Mouse (Mus musculus): Measurements from ENCODE around the gene Zbtb42.

Zbtb42 gene

DNA sequence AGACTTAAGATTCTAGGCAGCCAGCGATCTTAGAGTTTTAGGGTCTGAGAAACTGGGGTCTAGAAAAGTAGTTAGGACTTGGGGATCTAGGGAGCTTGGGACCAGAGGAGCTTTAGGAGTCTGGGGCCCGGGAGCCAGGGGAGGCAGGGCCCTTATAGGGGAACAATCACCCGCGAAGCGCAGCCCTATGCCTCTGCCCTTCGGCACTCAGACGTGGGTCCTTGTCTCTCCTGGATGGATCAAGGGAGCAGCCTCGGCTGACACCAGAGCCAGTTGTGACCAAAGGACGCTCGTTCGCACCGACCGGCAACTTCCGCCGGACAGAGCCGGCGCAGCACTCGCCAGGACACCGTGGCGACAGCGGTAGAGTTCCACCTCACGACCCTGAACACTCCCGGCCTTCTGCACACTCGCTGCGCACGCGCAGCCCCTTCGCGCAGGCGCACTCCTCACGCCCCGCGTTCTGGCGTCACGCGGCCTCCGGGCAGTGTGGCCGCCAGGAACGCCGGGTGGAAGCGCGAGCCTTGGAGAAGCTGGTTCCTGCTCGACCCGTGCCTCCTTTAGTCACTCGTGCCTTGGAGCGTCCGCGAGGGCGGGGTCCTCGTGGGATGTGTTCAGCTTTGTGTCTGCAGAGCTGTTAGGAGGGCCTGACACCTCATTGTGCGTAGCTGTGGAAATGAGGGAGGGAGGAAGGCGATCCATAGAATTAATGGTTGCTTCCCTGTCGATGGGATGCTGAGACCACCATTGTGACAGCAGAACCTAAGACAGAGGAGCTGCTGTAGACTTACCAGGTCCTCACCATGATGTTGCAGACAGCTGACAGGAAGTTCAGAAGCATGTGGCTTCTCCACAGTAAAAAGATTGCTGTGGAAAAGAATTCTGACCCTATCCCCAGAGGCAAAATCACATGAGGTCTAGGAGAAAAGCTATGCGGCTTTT, 14.8 kb downstream of the Zbtb42 start:
- peak; percentile 95 for DNase-seq (ENCODE audit: low spot score)

DNA sequence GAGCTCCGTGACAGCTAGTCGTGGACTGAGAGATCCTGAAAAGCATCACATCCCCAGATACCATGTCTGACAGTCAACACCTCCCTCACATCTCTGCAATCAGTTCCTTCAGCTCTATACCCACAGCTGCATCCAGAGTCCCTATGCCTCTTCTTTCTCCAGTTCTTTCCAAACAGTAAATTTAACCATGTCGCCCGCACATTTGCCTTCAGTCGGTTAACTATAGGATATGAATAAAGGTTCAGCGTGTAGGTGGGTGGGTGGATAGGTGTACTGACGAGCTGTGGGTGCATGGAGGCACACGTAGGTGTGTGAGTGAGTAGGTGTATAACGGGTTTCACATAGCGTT, 15.5 kb downstream of the Zbtb42 start:
- no peak for DNase-seq (ENCODE audit: low spot score)

DNA sequence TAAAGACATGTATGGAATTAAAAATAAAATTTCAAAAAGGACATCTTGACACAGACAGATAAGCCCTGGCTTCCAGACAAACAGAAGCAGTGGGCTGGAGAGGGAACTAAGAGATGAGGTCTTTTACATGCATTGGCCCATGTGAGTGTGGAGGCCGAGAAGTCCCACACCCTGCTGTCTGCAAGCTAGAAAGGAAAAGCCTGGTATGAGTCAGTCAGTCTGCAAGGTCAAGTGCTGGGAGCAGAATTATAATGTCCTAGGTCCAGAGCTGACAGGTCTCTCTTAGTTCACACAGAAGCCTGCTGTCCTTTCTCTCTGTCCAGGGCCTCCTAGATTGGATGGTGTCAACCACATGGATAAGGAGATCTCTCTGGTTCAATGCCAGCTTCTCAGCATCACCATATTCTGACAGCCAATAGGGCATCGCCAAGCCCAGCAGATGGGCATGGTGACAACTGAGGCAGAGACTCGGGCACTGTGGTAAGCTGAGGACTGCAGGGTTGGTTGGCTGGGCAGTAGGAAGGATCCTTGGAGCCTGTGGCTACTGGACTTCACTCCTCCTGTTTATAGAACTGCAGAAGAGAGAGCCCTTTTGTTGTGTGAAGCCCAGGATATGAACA, 18.3 kb downstream of the Zbtb42 start:
- no peak for DNase-seq (ENCODE audit: low spot score)

DNA sequence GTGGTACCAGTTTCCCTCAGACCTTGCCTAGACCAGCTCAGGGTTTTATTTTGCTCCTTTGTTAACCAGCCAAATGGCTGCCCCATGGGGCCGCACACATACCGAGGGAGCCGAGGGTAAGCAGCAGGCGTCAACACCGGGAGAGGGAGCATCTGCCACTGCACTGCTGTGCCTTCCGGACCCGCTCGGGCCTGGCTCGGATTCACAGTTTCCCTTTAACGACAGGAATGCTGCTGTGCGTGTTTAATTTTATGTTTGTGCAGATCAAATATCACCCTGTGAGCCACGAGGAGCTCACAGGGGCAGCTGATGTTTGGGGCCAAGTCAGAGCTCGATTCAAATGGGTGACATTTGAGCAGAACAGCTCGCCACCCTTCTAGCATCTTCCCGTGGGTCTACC, 21.9 kb downstream of the Zbtb42 start:
- no peak for DNase-seq (ENCODE audit: low spot score)

DNA sequence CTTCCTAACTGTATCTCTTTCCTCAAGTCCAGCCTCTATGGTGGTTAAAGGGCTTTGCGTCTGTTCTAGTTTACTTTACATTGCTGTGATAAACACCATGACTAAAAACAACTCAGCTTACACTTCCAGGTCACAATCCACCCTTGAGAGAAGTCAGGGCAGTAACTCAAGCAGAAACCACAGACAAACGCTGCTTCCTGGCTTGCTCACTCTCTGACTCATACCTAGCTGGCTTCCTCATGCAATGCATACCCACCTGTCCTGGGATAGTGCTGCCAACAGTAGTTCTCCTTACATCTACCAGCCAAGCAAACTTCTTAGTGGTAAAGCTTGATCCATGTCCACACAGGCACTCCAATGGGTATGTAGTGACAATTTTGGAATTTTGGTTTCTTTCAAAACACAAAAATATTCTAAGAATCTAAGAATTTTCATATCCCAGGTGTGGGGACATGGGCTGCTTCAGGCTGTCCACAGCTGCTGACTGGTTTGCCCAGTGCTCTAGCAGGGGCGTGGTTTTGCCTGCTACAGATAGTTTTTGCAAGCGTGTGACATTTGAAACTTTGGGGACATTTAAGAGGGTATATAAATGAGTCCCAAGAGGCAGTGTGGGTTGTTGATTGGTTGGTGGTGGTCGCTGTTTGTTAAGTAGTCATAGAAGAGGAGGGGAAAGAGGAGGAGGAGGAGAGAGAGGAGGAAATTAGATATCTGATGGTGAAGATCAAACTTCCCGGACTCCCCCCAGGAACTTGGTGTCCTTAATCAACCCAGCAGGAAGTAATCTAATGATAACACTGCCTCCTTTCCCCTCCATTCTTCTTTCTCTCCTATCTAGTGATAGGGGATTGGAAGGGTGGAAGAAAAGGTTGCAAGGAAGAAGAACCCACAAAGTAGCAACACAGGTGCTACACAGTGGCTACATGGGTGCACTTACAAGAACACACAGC, 24.0 kb downstream of the Zbtb42 start:
- no peak for DNase-seq (ENCODE audit: low spot score)

DNA sequence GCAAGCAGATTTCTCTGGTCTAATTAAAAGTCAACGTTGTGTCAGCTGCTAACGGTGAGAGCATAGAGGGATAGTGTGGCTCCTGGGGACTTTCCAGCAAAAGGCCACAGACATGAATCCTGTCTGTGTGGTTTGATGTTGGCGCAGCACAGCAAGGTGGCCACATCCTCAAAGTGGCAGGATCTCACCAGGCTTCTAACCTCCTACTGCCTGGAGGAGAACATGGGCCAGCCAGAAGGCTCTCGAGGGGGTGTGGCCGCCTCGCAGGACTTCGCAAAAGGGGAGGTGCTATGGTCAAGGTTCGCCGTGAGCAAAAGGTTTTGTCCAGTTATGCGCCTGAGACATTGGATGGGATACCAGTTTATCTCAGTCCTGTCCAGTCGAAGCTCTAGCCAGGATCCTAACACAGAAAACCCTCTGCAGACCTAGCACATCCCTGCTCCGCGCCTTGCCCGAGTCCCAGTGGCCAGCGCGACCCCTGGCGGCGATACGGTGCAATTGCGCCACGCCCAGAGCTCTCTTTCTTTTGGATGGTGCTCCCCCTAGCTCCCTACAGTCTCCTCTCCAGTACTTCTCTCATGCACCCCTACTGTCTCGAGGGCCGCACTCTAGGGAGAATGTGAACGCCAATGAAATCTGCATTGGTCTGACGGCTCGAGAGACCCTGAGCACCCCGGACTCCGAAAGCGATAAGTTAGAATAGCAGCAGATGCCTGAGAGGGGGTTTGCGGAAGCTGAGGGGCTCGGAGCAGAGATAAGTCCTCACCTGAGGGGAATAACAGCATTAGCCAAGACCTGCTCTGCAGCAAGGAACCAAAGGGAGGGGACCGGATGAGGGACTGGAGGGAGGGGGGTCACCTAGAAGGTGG, 28.3 kb downstream of the Zbtb42 start:
- DNase-seq (ENCODE audit: low spot score), result peak; percentile 93

DNA sequence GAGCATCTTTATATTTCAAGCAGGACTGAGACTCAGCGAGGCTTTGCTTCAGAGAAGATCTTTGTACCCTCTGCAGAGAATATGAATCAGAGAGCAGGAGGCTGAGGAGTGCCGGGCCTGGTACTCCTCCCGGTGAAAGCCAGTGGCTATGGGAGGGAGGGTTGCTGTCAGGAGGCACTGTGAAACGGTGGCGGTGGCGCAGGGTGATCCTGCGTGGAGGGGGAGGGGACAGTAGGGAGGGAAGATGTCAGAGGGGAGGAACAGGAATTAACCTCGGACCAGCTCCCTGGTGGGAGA, 28.9 kb downstream of the Zbtb42 start:
- DNase-seq (ENCODE audit: low spot score), result no peak

DNA sequence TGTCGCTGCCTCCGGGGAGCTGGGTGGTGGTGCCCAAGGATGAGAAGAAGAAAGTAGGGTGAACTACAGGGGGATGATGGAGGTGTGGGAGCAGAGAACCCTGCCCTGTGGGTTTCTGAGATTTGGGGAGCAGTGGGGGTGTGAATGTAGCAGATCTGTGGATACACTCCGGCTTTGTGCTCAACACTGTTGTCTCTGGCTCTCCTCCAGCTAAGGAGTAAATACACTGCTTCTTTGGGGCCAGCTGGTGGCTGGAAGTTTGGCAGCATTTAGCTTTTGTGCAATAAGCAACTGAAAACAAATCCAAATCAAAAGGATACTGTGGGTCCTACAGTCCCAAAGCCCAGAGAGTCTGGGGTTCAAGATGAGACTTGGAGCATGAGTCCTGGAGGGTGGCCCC, 35.4 kb downstream of the Zbtb42 start:
- DNase-seq (ENCODE audit: low spot score), result no peak

DNA sequence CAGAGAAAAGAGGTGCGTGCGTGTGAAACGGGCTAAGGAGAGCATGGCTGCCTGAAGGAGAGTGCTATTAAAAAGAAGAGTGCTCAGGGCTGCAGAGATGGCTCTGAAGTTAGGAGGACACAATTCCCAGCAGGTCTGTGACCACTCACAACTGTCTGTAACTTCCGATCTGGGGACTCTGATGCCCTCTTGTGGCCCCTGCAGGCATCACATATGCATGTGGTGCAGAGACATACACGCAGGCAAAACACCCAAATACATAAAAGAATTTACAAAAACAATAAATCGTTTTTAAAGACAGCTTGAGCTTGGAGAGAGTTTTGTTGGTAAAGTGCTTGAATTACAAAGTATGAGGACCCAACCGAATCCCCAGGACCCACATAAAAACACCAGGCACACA, 38.5 kb downstream of the Zbtb42 start:
- no peak for DNase-seq (ENCODE audit: low spot score)

DNA sequence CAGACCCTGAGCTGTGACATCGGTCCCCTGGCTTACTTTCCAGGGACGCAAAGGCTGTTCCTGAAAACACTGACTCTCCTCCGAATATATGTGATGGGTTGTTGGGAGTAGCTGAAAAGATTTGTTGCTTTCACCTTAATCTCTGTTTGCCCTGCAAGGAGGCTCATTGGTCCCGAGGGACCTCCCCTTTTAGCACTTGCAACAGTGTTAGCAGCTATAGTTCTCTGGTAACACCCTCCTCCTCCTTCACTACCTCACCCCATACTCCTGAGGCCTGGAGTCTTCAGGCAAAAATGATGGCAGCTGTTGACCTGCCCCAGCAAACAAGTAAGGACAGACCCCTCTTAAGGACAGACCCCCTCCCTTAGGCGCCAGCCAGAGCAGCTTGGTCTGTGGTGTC, 40.4 kb downstream of the Zbtb42 start:
- no peak for DNase-seq (ENCODE audit: low spot score)

DNA sequence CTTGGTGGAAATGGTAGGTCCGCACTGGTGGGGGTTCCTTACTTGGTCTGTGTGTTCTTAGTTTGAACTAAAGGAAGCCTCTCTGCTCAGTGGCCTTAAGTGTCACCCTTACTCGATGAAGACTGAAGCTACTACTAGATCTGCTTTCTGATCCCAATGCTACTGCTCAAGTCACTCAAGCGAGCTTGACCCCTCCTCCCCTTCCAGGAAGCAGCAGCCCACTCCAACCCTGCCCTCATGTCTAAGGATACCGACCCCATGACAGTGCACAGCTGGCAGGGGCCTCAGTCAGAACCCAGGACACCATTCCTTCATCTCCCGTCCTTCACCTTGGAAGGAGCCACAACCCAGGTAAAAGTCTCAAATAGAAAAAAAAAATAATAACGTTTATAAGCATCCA, 41.6 kb downstream of the Zbtb42 start, which contains the start of gene Cep170b:
TSS of gene Cep170b (plus strand) at position 240 of the 400 bp plus-strand sequence.
- DNase-seq (ENCODE audit: low spot score), result no peak

DNA sequence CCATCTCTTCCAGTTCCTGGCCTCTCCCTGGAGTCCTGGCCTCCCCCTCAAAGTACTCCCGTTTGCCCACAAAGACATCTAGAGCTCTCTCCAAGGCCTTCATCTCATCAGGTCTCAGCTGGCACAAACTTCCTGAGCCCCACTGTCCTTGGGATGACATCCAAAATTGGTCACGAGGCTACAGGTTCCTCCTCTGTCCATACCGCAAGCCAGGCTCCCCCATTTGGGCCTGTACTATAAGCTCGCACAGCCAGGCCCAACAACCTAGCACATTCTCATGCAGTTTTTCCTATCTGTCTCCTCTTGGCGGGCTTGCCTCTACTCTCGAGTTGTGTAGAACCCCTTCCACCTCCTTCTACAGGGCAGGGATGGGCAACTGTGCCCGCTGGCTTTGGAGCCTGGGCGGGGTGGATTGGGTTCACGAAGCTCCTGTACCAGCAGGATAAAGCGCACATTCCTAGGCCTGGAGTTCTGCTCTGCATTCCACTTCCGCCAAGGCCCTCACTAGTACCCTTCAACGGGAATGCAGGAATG, 42.3 kb downstream of the Zbtb42 start:
- no peak for DNase-seq (ENCODE audit: low spot score)

DNA sequence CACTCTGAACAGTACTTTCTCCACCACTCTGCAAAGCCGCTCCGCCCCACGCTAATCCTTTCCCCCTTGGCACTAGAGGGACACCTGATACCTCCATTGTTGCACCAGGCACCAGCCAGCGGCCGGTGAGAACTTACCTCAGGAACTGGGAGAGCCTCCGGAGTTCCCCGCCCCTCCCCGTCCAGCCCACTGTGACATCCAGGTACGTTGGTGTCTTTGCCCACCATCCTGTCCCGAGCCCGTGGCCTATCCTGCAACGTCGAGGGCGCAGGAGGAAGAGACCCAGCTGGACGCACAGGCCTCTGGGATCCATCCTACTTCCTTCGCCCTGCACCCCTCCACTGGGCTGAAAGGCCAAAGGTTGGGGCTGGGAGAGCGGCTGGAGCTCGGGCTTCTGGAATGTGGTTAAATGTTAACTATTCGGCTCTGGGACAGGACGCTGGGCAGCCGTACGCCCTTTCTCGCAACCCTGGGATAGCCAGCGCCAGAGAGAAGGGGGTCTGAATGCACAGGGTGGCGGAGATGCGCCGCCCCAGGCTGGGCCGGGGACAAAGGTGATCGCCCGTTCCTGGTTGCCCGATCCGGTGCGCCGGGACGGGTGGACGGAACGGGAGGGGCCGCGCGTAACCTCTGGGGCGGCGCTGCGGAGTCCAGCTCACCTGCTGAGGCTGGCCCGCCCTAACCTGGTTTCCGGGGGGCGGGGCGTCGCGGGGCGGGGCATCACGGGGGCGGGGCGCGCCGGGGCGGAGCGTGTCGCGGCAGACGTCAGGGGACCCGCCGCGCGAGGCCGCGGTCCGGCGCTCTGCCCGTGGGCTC, 43.0 kb downstream of the Zbtb42 start:
- no peak for DNase-seq (ENCODE audit: low spot score)

DNA sequence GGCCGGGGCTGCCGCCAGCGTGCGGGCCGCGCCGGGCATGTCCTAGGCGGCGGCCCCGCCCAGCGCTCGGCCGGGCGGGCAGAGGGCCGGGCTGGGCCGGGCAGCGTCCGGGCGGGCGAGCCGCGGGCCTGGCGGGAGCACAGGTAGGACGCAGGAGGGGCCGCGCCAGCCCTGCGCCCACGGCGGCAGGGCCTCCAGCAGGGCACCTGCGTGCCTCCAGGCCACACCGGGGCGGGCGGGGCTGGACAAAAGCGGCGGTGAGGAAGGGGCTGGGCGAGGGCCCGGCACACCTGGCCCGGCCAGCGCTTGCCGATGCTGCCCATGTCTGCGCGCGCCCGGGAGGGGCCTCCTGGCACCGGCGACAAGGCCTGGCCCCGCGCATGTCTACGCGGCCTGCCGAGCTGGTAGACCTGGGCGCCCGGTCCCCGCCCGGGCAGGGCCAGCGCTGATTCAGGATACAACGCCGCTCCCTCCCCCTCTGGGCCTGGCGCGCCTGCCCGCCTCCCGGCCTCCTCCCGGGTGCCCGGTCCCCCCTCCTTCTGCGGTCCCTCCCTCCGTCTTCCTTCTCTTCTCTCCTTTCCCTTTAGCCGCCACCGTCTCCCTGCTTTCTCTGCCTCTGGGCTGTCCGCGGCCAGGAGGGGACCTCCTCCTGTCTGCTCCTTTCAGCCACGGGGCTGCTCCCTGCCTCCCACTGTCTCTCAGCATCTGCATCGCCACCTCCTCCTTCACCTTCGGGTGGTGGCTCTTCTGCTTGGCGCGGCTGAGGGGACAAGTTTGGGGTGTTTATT, 43.8 kb downstream of the Zbtb42 start:
- DNase-seq (ENCODE audit: low spot score), result no peak

DNA sequence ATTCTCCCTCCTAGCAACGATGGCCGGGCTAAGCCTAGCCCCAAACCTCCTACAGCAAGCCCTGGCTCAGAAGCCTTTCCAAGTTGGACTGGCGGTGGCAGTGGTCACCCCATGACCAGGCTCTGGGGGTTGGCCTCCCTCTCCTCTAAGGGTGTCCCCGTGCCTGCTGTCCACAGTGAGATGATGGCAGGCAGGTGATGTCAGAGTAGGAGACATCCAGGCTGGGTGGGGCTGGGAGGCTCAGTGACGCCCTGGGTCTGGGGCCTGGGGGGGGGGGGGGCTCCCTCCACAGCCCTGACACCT, 44.4 kb downstream of the Zbtb42 start:
- no peak for DNase-seq (ENCODE audit: low spot score)

DNA sequence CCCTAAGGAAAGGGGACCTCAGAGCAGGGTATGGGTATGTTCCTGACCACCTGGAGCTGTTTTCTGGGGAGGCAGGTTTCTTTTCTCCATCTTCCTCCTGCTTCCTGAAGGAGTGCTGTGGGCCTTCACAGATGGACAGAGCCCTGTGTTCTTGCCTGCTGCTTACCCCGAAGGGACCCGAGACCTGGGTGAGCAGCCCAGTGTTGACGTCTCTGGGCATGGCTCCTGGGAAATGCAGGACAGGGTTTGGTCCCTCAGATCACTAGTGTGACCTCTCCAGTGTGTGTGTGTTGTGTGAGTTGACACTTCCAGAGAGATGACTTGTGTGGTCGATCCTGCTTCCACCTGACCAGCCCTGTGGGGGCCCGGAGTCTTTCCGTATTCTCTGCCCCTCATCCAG, 44.8 kb downstream of the Zbtb42 start:
- no peak for DNase-seq (ENCODE audit: low spot score)

DNA sequence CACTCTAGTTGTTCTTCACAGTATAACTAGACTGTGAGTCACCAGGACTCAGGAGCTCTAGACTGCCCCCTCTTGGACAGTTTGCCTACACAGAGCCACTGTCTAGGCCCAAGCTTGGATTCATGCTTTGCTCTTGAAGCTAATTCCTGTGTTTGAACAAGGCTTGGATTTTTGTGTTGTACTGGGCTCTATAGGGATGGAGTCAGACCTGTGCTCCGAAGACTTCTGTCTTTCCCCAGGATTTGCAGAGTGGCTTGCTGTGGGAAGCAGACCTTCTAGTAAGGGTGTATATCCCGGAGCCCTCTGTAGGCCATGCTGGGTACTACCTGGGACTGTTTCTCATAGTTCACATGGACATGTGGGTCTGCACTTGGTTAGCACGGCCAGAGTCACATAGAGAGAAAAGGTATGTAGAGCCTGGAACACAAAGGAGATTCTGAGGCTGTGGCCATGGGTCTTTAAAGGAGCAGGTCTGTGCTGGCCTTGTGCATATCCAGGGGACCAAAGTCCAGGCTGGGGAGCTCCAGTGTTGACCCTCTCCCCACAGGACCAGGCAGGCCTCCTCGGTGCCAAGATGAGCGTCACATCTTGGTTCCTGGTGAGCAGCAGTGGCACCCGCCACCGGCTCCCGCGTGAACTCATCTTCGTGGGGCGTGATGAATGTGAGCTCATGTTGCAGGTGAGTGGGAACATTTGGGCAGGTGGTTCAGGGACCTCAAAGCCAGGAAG, 45.6 kb downstream of the Zbtb42 start:
- peak; percentile 84 for DNase-seq (ENCODE audit: low spot score)

DNA sequence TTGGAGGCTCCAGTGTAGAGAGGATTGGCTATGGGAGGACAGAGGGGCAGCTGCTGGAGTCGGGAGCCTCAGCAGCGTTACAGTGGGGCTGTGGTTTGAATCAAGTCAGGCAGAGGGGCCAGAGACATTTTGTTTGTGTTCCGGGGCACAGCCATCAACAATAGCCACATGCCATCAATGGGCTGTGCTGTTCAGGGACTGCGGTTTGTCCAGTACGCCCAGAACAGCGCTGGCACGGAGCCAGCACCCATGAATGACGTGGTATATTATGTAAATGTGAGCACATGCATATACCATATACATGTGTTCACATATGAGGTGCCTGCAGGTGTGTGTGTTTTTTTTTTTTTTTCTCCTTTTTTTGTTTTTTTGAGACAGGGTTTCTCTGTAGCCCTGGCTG, 49.2 kb downstream of the Zbtb42 start:
- DNase-seq (ENCODE audit: low spot score), result no peak

DNA sequence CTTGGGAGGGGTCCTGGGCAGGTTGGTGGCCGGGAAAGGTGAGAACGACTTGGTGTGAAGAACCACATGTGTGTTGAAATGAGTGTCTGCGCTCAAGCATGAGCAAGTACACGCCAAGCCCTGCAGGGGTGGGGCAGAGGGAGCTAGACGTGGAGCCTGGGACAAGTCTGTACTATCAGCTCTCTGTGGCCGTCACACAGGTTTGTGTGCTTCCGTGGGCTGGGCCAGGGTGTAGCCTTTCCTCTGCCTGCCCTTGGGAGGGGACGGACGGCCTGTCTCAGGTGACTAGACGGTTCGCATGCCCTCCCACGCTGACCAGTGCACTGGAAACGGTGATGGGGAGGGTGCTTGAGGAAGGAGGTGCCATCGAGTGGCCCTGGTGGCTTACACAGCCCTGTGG, 52.2 kb downstream of the Zbtb42 start:
- no peak for DNase-seq (ENCODE audit: low spot score)
